Mouse (Mus musculus) ES-E14 (cell line): Measurements from ENCODE around the gene Tcf7. TPM values are rescaled to one million over a fixed set of nuclear protein-coding genes. Genes with fewer than 3 reads are reported as not detected.
"Not testable (repeated sequence)": the region's sequence is repeated elsewhere in the genome, so short reads cannot be mapped to it uniquely, and the experiment has no call there.

Experiments used
- DNase-seq: peaks from one replicate; pipeline ENCODE4 v3.0.0-alpha.2; 2013; ENCODE audit warnings: low read depth, low spot score
- H3K27ac ChIP-seq: 2 replicates; pipeline ENCODE4 v1.5.1; 2012; ENCODE audit warnings: low read depth, mild to moderate bottlenecking, low read length, moderate library complexity, mixed read lengths; ENCODE audit not compliant: poor library complexity, insufficient read depth, severe bottlenecking
- H3K36me3 ChIP-seq: 2 replicates; pipeline ENCODE4 v1.6.1; 2012; ENCODE audit warnings: mild to moderate bottlenecking, low read length, moderate library complexity, mixed read lengths; ENCODE audit not compliant: control insufficient read depth, poor library complexity, insufficient read depth, severe bottlenecking
- H3K4me1 ChIP-seq, 2 experiments: fragments of 150-350 bp in 1 of 2; sonication (generic) in 1 of 2; 2 replicates each; pipeline ENCODE4 v1.6.1; 2012; ENCODE audit warnings: low read length in 2 of 2, mild to moderate bottlenecking in 1 of 2, mixed read lengths in 1 of 2; ENCODE audit not compliant: control insufficient read depth in 2 of 2, insufficient read depth in 2 of 2, poor library complexity in 1 of 2
- H3K4me3 ChIP-seq, 2 experiments: fragments of 150-350 bp in 1 of 2; sonication (generic) in 1 of 2; 2 replicates each; pipeline ENCODE4 v1.5.1; 2012; ENCODE audit warnings: low read length in 2 of 2, low read depth in 1 of 2, mild to moderate bottlenecking in 1 of 2, mixed read lengths in 1 of 2; ENCODE audit not compliant: insufficient read depth in 1 of 2, poor library complexity in 1 of 2, severe bottlenecking in 1 of 2
- H3K9ac ChIP-seq: 2 replicates; pipeline ENCODE4 v1.6.1; 2012; ENCODE audit warnings: low read depth, mild to moderate bottlenecking, low read length, mixed read lengths; ENCODE audit not compliant: poor library complexity, insufficient read depth, severe bottlenecking
- H3K9me3 ChIP-seq: fragments of 150-350 bp; sonication (generic); 2 replicates; pipeline ENCODE4 v1.6.1; 2012; ENCODE audit warnings: low read depth, mild to moderate bottlenecking, low read length; ENCODE audit not compliant: control insufficient read depth, insufficient read depth
- CHD2 ChIP-seq: IDR thresholded peaks from 2 replicates; pipeline ENCODE4 v1.6.1; 2014; ENCODE audit warnings: mild to moderate bottlenecking, low read depth, low read length, inconsistent platforms
- HCFC1 ChIP-seq: IDR thresholded peaks from 2 replicates; pipeline ENCODE4 v1.6.1; 2012; ENCODE audit warnings: low read length, inconsistent platforms, borderline replicate concordance; ENCODE audit not compliant: insufficient read depth
- MAFK ChIP-seq: IDR thresholded peaks from 2 replicates; pipeline ENCODE4 v1.6.1; 2014; ENCODE audit warnings: mild to moderate bottlenecking, low read depth, low read length, inconsistent platforms; ENCODE audit not compliant: insufficient read depth
- ZC3H11A ChIP-seq: IDR thresholded peaks from 2 replicates; pipeline ENCODE4 v1.6.1; 2012; ENCODE audit warnings: low read depth, mild to moderate bottlenecking, inconsistent platforms, low read length, borderline replicate concordance
- ZNF384 ChIP-seq: IDR thresholded peaks from 2 replicates; pipeline ENCODE4 v1.6.1; 2012; ENCODE audit warnings: low read depth, low read length, inconsistent platforms
- in situ Hi-C, 2 experiments: fragments of 600-800 bp; cut with MboI; formaldehyde crosslinking; loops; one replicate each; pipeline ENCODE4 v1.15.1; 2025; ENCODE audit warnings: low sequenced_read_pairs in 2 of 2, inconsistent platforms in 1 of 2; ENCODE audit not compliant: unreplicated experiment in 2 of 2
- total RNA-seq: library from RNA; depleted of rRNA; stranded (reverse); fragments of 300-350 nt; gene quantifications from 2 replicates; pipeline ENCODE4 v1.2.3, GENCODE M21; 2012

Tcf7 gene
- total RNA-seq, 1 experiment, result 8.1 TPM

DNA sequence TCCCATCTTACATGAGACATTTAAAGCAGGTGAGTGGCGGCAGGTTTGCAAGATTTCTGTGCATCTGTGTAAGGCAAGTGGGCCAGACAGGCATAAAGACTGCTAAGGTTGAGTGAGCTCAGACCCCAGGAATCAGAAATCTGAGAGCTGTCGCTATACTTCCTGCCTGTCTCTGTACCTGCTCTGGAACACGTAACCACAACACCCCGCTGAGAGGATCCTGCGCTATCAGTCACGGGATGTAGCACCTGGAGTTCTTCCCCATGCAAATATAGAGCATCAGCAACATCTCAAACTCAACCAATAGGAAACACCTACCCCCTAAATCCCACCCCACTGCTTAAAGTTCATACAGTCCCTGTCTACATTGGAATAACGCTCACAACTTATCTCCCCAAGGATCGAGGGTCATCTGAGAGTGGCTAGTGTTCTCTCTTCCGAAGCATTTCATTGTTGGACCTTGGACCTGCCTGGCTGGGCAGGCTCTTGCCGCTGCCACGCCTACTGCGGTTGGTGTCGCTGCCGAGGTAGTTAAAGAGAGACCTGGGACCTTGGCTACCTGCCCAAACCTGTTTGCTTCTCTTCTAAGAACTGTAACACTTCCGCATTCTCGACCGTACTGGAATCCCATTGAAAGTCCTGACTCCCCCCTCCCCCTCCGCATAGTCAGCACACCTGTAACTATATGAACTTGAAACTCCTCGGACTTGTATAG lies 58.7 kb downstream of the Tcf7 start:
- no peak for TF ChIP-seq MAFK
- TF ChIP-seq ZNF384, result no peak
- TF ChIP-seq CHD2, result peak; percentile 52; the same call in 1 of the 2 replicates
- no peak for TF ChIP-seq HCFC1
- TF ChIP-seq ZC3H11A, result no peak
- Histone ChIP-seq H3K4me1 (peaks cover 9 to 16% of the 10 kb centered on the region in 2 experiments; a peak in 2 of 4 replicates), H3K36me3 (no peaks in the 10 kb centered on the region), H3K9me3 (no peaks in the 10 kb centered on the region), H3K4me3 (peak overlapping the region; percentile 54 to 56), H3K27ac (peak overlapping the region; percentile 65), H3K9ac (peak overlapping the region; percentile 34)
- peak; percentile 67 for DNase-seq
- in situ Hi-C loops, result loop anchor here in 1 of 2 experiments (5.0 kb wide), 1 partner anchor 87 kb away; no protein-coding TSS in a partner anchor

DNA sequence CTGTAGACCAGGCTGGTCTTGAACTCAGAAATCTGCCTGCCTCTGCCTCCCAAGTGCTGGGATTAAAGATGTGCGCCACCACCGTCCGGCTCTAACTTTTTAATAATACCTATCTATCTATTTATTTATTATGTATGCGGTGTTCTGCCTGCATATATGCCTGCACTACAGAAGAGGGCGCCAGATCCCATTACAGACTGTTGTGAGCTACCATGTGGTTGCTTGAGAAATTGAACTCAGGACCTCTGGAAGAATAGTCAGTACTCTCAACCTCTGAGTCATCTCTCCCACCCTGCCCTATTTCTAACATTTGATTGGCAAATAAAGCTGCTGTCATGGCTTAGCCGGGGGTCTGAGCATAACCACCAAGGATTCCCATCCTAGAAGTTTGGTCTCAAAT lies 59.9 kb downstream of the Tcf7 start:
- Histone ChIP-seq H3K9ac (no peak overlapping the region), H3K4me1 (peaks cover 5 to 12% of the 10 kb centered on the region in 2 experiments; a peak in 2 of 4 replicates), H3K36me3 (no peaks in the 10 kb centered on the region), H3K9me3 (no peaks in the 10 kb centered on the region), H3K4me3 (no peak overlapping the region), H3K27ac (no peak overlapping the region)
- no peak for DNase-seq
- in situ Hi-C loops, result loop anchor here in 1 of 2 experiments (5.0 kb wide), 1 partner anchor 86 kb away; no protein-coding TSS in a partner anchor
- no peak for TF ChIP-seq CHD2
- TF ChIP-seq ZC3H11A, result no peak
- TF ChIP-seq HCFC1, result no peak
- no peak for TF ChIP-seq MAFK
- no peak for TF ChIP-seq ZNF384

- in situ Hi-C loops, result loop anchor here in 1 of 2 experiments (5.0 kb wide), 1 partner anchor 85 kb away; no protein-coding TSS in a partner anchor
- H3K36me3 ChIP-seq, H3K27ac ChIP-seq, H3K9me3 ChIP-seq, DNase-seq, H3K9ac ChIP-seq, H3K4me3 ChIP-seq, H3K4me1 ChIP-seq: not testable (repeated sequence)
Measured at GRCm38 (mm10) chr11:52221921-52222320, 60.9 kb downstream of the Tcf7 start.

DNA sequence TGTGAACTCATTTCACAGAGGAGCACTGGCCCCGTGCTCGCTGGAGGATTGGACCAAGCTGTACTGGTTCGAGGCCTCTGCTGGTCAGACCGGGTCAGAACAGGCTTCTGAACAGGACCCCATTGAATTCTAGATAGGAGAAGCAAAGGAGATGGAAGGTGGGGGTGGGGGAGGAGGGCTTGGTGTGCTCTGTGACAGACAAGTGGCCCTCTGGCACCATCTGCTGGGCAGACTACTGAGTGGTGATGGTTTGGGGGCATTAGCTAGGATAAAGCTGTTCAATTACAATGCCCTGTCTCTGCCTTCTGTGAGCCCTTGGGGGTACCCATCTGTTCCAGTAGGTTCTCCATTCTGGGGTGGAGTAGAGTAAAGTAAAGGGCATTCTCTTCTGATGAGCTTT lies 62.5 kb downstream of the Tcf7 start:
- in situ Hi-C loops, result loop anchor here in 1 of 2 experiments (5.0 kb wide), 1 partner anchor 83 kb away; no protein-coding TSS in a partner anchor
- H3K4me3 ChIP-seq, result no peak overlapping the region

More for the DNA sequence above, 62.5 kb downstream of the Tcf7 start:
- TF ChIP-seq ZC3H11A (peak; percentile 83; the same call in 1 of the 2 replicates), CHD2 (no peak), MAFK (no peak)
- peak; percentile 70 for DNase-seq
- Histone ChIP-seq H3K9me3 (no peaks in the 10 kb centered on the region), H3K36me3 (no peaks in the 10 kb centered on the region), H3K4me1 (0 out of 4 replicates have a peak, but pooled peaks cover 2 to 3% of the 10 kb centered on the region in 2 experiments), H3K9ac (no peak overlapping the region), H3K27ac (no peak overlapping the region)
